Mouse (Mus musculus) olfactory bulb, adult 2 months (tissue): ENCODE measurements around the gene Zkscan2. TPM values are rescaled to one million over a fixed set of nuclear protein-coding genes. Genes with fewer than 3 reads are reported as not detected.
A peak's percentile ranks its signal among the peaks of the same experiment; 100 is the strongest.

Experiments used
- H3K27ac ChIP-seq: fragments of 200-500 bp; 2 replicates; pipeline ENCODE4 v1.5.1; 2012; ENCODE audit warnings: low read depth, low read length; ENCODE audit not compliant: insufficient read depth
- H3K4me1 ChIP-seq: fragments of 200-500 bp; 2 replicates; pipeline ENCODE4 v1.6.1; 2012; ENCODE audit warnings: low read length; ENCODE audit not compliant: control insufficient read depth, insufficient read depth
- H3K4me3 ChIP-seq: fragments of 200-500 bp; 2 replicates; pipeline ENCODE4 v1.5.1; 2012; ENCODE audit warnings: mild to moderate bottlenecking, low read depth, low read length, moderate library complexity; ENCODE audit not compliant: insufficient read depth
- CTCF ChIP-seq: fragments of 200-500 bp; IDR thresholded peaks from 2 replicates; pipeline ENCODE4 v1.5.1; 2012; ENCODE audit warnings: low read depth, mild to moderate bottlenecking, low read length, moderate library complexity; ENCODE audit not compliant: insufficient read depth
- POLR2A ChIP-seq: fragments of 200-500 bp; IDR thresholded peaks from 2 replicates; pipeline ENCODE4 v1.6.1; 2012; ENCODE audit warnings: mild to moderate bottlenecking, low read depth, low read length, moderate library complexity; ENCODE audit not compliant: insufficient read depth
- WGBS: fragments of 180-500 bp; shearing (Covaris S2); methylation state at CpG from one replicate; pipeline ENCODE4 v1.1.7; 2018; 5-methylcytosine and 5-hydroxymethylcytosine counted together
- polyA plus RNA-seq: library from polyadenylated mRNA; stranded (reverse); fragments of >200 nt; gene quantifications from 2 replicates; pipeline ENCODE4 v1.2.4, GENCODE M21; 2012; ENCODE audit warnings: low replicate concordance; ENCODE audit not compliant: missing spikeins, insufficient read depth, insufficient read length

Gene Zkscan2
- not detected in 2 replicates for polyA plus RNA-seq

- Histone ChIP-seq H3K4me1 (peaks cover 13% of the 10 kb centered on the region), H3K4me3 (peak within 1 kb of the TSS; percentile 90), H3K27ac (peak within 1 kb of the TSS; percentile 98)
- peak; percentile 24; the same call in 1 of the 2 replicates for TF ChIP-seq CTCF
- peak; percentile 80 for TF ChIP-seq POLR2A
- under 1% methylated on average over 69 of the region's 71 CpGs for WGBS
Observed at GRCm38 (mm10) chr7:123500239-123501219, at the start of gene Zkscan2. Zkscan2 (minus strand) TSS chr7:123500449.

DNA sequence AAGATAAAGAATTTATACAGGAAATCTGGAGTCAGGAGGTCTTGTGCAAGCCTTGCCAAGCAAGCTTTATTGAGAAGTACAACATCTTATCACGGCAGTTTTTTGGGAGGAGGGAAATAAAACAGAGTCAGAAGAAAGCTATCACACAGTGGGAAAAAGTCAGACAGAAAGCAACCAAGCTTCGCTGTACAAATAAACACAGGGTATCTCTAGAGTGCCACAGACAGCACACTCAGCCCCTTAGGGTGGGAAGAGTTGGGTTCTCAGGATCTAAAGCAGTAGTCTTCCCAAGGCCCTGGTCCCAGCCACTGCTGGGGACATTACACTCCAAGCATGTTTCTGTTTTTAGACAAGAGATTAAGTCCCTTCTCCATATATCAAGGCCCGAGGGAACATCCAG lies 28.9 kb upstream of the Zkscan2 start:
- Histone ChIP-seq H3K27ac (no peak overlapping the region), H3K4me3 (no peak overlapping the region), H3K4me1 (no peaks in the 10 kb centered on the region)
- 85% methylated on average over 3 of the region's 3 CpGs for WGBS
- no peak for TF ChIP-seq POLR2A
- TF ChIP-seq CTCF = no peak

GRCm38 (mm10) chr7:123525761-123526160 lies 25.5 kb upstream of the Zkscan2 start:
- Histone ChIP-seq H3K4me1 (no peaks in the 10 kb centered on the region), H3K4me3 (no peak overlapping the region), H3K27ac (no peak overlapping the region)
- 89% methylated on average over 10 of the region's 10 CpGs for WGBS
- TF ChIP-seq POLR2A (no peak), CTCF (no peak)

- H3K4me3 ChIP-seq = no peak overlapping the region
- WGBS = 16% methylated on average over 8 of the region's 8 CpGs
Observed at GRCm38 (mm10) chr7:123524218-123524861, 24.1 kb upstream of the Zkscan2 start.

GRCm38 (mm10) chr7:123507946-123508345 lies 7.7 kb upstream of the Zkscan2 start:
- Histone ChIP-seq H3K4me1 (peaks cover 4% of the 10 kb centered on the region), H3K27ac (no peak overlapping the region), H3K4me3 (no peak overlapping the region)
- TF ChIP-seq POLR2A = no peak
- TF ChIP-seq CTCF = no peak
- 22% methylated on average over 7 of the region's 7 CpGs for WGBS

More at GRCm38 (mm10) chr7:123524218-123524861, 24.1 kb upstream of the Zkscan2 start:
- Histone ChIP-seq H3K27ac (no peak overlapping the region), H3K4me1 (peaks cover under 1% of the 10 kb centered on the region; the same call in 1 of the 2 replicates)
- 0 out of 2 replicates have a peak, but pooled peaks have one; percentile 30 for TF ChIP-seq CTCF
- no peak for TF ChIP-seq POLR2A

- H3K4me1 ChIP-seq = peaks cover 15% of the 10 kb centered on the region
- no peak for TF ChIP-seq POLR2A
- TF ChIP-seq CTCF = no peak
- no peak overlapping the region for H3K27ac ChIP-seq
- 69% methylated on average over 1 of the region's 1 CpGs for WGBS
- H3K4me3 ChIP-seq = no peak overlapping the region
Observed at GRCm38 (mm10) chr7:123503358-123503757, 3.1 kb upstream of the Zkscan2 start.

DNA sequence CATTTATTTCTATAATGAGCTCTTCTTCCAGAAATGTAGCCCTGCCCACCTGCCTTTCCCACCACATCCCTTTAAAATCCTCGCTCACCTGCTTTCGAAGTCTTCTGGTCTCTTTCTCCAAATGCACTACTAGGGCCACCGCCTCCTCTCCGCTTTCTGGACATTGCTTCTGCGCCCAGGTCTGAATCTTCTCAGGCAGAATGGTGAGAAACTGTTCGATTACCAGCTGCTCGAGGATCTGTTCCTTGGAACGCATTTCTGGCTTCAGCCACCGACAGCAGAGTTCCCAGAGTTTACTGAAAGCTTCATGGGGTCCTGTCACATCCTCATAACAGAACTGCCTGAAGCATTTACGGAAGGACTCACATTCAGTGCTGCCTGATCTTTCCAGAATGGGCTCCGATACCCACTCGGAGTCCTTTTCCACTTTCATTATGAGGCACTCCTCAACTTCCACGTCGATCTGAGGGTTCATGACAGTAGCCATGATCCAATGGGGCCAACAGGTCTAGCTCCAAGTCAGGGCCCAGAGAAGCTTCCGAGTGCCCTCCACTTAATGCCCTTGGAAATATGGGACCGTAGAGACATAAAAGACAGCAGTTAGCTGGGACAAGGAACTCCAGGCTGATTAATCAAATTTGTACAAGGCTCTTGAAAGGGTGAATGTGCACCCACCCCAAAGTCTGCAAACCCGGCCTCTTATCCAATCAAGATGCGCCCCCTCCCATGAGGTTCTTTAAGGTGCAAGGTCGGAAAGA lies 589 bp downstream of the Zkscan2 start:
- whole genome bisulfite sequencing = 20% methylated on average over 19 of the region's 19 CpGs

GRCm38 (mm10) chr7:123487703-123488102 lies 12.5 kb downstream of the Zkscan2 start:
- no peak for TF ChIP-seq POLR2A
- TF ChIP-seq CTCF = no peak
- Histone ChIP-seq H3K4me3 (no peak overlapping the region), H3K4me1 (no peaks in the 10 kb centered on the region), H3K27ac (no peak overlapping the region)
- WGBS = 61% methylated on average over 5 of the region's 5 CpGs

More for the DNA sequence above, 589 bp downstream of the Zkscan2 start:
- H3K4me1 ChIP-seq = peaks cover 13% of the 10 kb centered on the region
- no peak for TF ChIP-seq CTCF
- no peak for TF ChIP-seq POLR2A
- H3K4me3 ChIP-seq = peak overlapping the region; percentile 90
- peak overlapping the region; percentile 67; the same call in 1 of the 2 replicates for H3K27ac ChIP-seq

DNA sequence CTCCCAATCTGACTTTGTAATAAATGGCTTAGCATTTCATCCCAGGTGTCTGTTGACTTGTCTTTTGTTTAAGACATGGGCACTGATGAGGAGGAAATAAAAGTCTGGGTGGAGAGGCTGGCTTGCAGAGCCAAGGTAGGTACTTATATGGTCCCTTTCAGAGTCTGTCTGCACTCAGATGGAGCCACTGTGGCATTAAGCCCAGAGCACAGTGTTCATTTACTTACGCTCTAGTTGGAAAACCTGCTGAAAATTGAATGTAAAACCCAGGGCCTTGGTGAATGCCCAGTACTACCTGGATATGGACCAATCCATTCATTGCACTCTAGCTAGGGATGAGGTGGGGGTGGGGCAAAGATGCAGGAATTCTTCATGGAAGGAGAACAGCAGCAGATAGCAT lies 32.3 kb downstream of the Zkscan2 start:
- WGBS = 80% methylated on average over 1 of the region's 1 CpGs
- H3K27ac ChIP-seq = no peak overlapping the region
- H3K4me1 ChIP-seq = no peaks in the 10 kb centered on the region
- no peak for TF ChIP-seq CTCF
- TF ChIP-seq POLR2A = no peak
- no peak overlapping the region for H3K4me3 ChIP-seq
